Mouse (Mus musculus) bone marrow, adult 2 months (tissue): Measurements from ENCODE around the gene Ptbp3.

Source experiments
- CTCF ChIP-seq: fragments of 200-500 bp; IDR thresholded peaks from 2 replicates; pipeline ENCODE4 v1.5.1; 2011; ENCODE audit warnings: low read length, control low read depth; ENCODE audit not compliant: control insufficient read depth, insufficient read depth
- POLR2A ChIP-seq: fragments of 200-500 bp; IDR thresholded peaks from 2 replicates; pipeline ENCODE4 v1.6.1; 2011; ENCODE audit warnings: low read depth, mild to moderate bottlenecking, control low read depth, low read length, borderline replicate concordance; ENCODE audit not compliant: control insufficient read depth

GRCm38 (mm10) chr4:59510321-59510720 lies 38.8 kb downstream of the Ptbp3 start:
- TF ChIP-seq CTCF (no peak), POLR2A (no peak)
